Mouse (Mus musculus) neural tube, embryonic 14.5 days (tissue): ENCODE measurements around the gene Nox1. TPM values are rescaled to one million over a fixed set of nuclear protein-coding genes. Genes with fewer than 3 reads are reported as not detected.
"Not testable (repeated sequence)": the region's sequence is repeated elsewhere in the genome, so short reads cannot be mapped to it uniquely, and the experiment has no call there.

ENCODE experiments used
- ATAC-seq: fragments of 200-750 bp; cut with Nextera tagmentation; 2 replicates; pipeline ENCODE4 v1.8.0; 2017; ENCODE audit warnings: low read depth, mild to moderate bottlenecking, moderate TSS enrichment, moderate library complexity
- H3K27ac ChIP-seq: fragments of 300-500 bp; sonication (generic); 2 replicates; pipeline ENCODE4 v1.5.1; 2014; ENCODE audit warnings: low read depth, mild to moderate bottlenecking, control low read depth, low read length, moderate library complexity, mixed read lengths
- H3K27me3 ChIP-seq: fragments of 300-500 bp; sonication (generic); 2 replicates; pipeline ENCODE4 v1.6.1; 2014; ENCODE audit warnings: low read length; ENCODE audit not compliant: control insufficient read depth, insufficient read depth
- H3K36me3 ChIP-seq: fragments of 300-500 bp; sonication (generic); 2 replicates; pipeline ENCODE4 v1.6.1; 2014; ENCODE audit warnings: low read length, mixed read lengths; ENCODE audit not compliant: control insufficient read depth, insufficient read depth
- H3K4me1 ChIP-seq: fragments of 300-500 bp; sonication (generic); 2 replicates; pipeline ENCODE4 v1.6.1; 2014; ENCODE audit warnings: low read length; ENCODE audit not compliant: control insufficient read depth, insufficient read depth
- H3K4me2 ChIP-seq: fragments of 300-500 bp; sonication (generic); 2 replicates; pipeline ENCODE4 v1.6.1; 2014; ENCODE audit warnings: mild to moderate bottlenecking, low read depth, low read length, control low read depth
- H3K4me3 ChIP-seq: fragments of 300-500 bp; sonication (generic); 2 replicates; pipeline ENCODE4 v1.5.1; 2014; ENCODE audit warnings: low read depth, low read length, control low read depth, mixed read lengths
- H3K9ac ChIP-seq: fragments of 300-500 bp; sonication (generic); replicated peaks from 2 replicates; pipeline ENCODE4 v1.6.1; 2014; ENCODE audit warnings: low read depth, mild to moderate bottlenecking, control low read depth, low read length, mixed read lengths
- H3K9me3 ChIP-seq: fragments of 300-500 bp; sonication (generic); 2 replicates; pipeline ENCODE4 v1.6.1; 2016; ENCODE audit warnings: low read length; ENCODE audit not compliant: control insufficient read depth
- WGBS: fragments of 180-500 bp; shearing (Covaris S2); extraction: QIAGEN DNeasy Blood & Tissue Kit; methylation state at CpG from one replicate; pipeline ENCODE4 v1.1.7; 2014; 5-methylcytosine and 5-hydroxymethylcytosine counted together
- polyA plus RNA-seq: library from polyadenylated mRNA; unstranded; fragments of >200 nt; fragmentation: Nextera tagmentation; extraction: Ambion mirVana; gene quantifications from 2 replicates; pipeline ENCODE4 v1.2.1, GENCODE M21; 2014

Gene Nox1
- polyA plus RNA-seq, 1 experiment from 2014 or later, result 0.20 TPM

- no peak overlapping the region for H3K4me2 ChIP-seq
- H3K4me3 ChIP-seq, result no peak overlapping the region
- H3K27ac ChIP-seq, result no peak overlapping the region
- no peaks in the 10 kb centered on the region for H3K27me3 ChIP-seq
- no peaks in the 10 kb centered on the region for H3K36me3 ChIP-seq
- H3K9ac ChIP-seq, result no peak overlapping the region
- ATAC-seq, result no peak
- H3K4me1 ChIP-seq, result no peaks in the 10 kb centered on the region
- WGBS, result 84% methylated on average over 2 of the region's 2 CpGs
- H3K9me3 ChIP-seq, result no peaks in the 10 kb centered on the region
Measured at GRCm38 (mm10) chrX:134208491-134208890, 13.3 kb downstream of the Nox1 start.

DNA sequence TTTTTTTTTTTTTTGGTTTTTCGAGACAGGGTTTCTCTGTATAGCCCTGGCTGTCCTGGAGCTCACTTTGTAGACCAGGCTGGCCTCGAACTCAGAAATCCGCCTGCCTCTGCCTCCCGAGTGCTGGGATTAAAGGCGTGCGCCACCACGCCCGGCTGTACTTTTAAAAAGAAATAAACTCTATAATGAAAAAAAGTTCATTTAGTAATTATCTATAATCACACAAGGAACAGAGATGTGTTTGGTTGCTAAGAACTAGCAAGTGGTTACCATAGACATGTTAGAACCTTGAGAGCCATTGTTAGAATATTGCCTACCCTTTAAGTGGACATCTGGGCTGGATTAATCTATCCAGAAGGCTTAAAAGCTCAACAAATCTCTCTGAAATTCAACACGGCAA, 34.6 kb downstream of the Nox1 start, which contains the start of gene Arl13a:
Arl13a (plus strand) TSS at position 301 of the 400 bp plus-strand sequence.
- ATAC-seq, H3K4me3 ChIP-seq, H3K4me1 ChIP-seq, H3K9ac ChIP-seq, H3K27me3 ChIP-seq, H3K9me3 ChIP-seq, H3K4me2 ChIP-seq, H3K36me3 ChIP-seq, H3K27ac ChIP-seq: not testable (repeated sequence)
- 92% methylated on average over 8 of the region's 9 CpGs for WGBS

DNA sequence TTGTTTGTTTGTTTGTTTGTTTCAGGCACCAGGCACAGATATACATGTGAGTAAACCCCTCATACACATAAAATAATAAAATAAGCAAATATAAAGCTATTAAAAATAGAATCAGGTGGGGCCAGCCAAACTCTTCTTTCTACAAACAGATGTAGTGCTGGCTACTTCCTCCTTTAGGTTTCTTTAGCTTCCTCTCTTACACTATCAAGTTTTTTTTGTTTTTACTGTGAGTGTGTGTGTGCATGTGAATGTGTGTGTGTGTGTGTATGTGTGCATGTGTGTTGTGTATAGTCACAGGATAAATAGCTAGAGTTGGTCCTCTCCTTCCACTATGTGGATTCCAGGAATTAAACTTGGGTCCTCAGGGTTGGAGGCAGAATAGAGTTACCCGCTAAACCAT, 47.1 kb downstream of the Nox1 start:
- no peaks in the 10 kb centered on the region for H3K4me1 ChIP-seq
- 93% methylated on average over 1 of the region's 1 CpGs for WGBS
- H3K36me3 ChIP-seq, result no peaks in the 10 kb centered on the region
- no peaks in the 10 kb centered on the region for H3K27me3 ChIP-seq
- H3K4me2 ChIP-seq, result no peak overlapping the region
- no peak overlapping the region for H3K4me3 ChIP-seq
- no peak overlapping the region for H3K9ac ChIP-seq
- no peak overlapping the region for H3K27ac ChIP-seq
- no peak for ATAC-seq
- H3K9me3 ChIP-seq, result no peaks in the 10 kb centered on the region

GRCm38 (mm10) chrX:134170584-134170983, 51.2 kb downstream of the Nox1 start:
- no peak for ATAC-seq
- H3K4me3 ChIP-seq, result no peak overlapping the region
- H3K9ac ChIP-seq, result no peak overlapping the region
- no peaks in the 10 kb centered on the region for H3K9me3 ChIP-seq
- H3K27me3 ChIP-seq, result no peaks in the 10 kb centered on the region
- no peak overlapping the region for H3K4me2 ChIP-seq
- no peak overlapping the region for H3K27ac ChIP-seq
- H3K4me1 ChIP-seq, result no peaks in the 10 kb centered on the region
- H3K36me3 ChIP-seq, result no peaks in the 10 kb centered on the region
- 98% methylated on average over 1 of the region's 1 CpGs for WGBS

DNA sequence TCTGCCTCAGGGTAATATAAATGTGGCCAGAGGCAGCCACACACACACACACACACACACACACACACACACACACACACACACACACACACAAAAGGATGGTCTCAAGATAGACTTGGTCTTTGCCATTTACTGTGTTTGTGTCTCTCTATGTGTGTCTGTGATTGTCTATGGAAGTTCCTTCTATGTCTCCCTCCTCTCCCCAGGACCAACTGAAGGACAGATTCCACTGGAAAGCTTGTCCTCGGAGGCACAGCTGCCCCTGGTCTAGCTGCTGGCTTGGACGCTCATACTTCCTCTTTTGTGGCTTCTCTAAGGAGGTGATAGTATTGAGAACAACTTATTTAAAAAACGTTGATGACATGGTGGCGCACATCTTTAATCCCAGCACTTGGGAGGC, 58.3 kb downstream of the Nox1 start:
- Histone ChIP-seq H3K9ac (no peak overlapping the region), H3K27ac (no peak overlapping the region), H3K27me3 (0 out of 2 replicates have a peak, but pooled peaks cover 2% of the 10 kb centered on the region), H3K4me2 (no peak overlapping the region), H3K36me3 (no peaks in the 10 kb centered on the region), H3K4me3 (no peak overlapping the region), H3K9me3 (no peaks in the 10 kb centered on the region), H3K4me1 (no peaks in the 10 kb centered on the region)
- no peak for ATAC-seq
- WGBS, result 46% methylated on average over 4 of the region's 4 CpGs

GRCm38 (mm10) chrX:134162826-134163225, 58.9 kb downstream of the Nox1 start:
- no peaks in the 10 kb centered on the region for H3K4me1 ChIP-seq
- 0 out of 2 replicates have a peak, but pooled peaks have one; percentile 24 for ATAC-seq
- WGBS, result 24% methylated on average over 11 of the region's 11 CpGs
- no peak overlapping the region for H3K9ac ChIP-seq
- H3K9me3 ChIP-seq, result no peaks in the 10 kb centered on the region
- no peaks in the 10 kb centered on the region for H3K36me3 ChIP-seq
- peak overlapping the region; percentile 27 for H3K4me3 ChIP-seq
- H3K27me3 ChIP-seq, result 0 out of 2 replicates have a peak, but pooled peaks cover 2% of the 10 kb centered on the region
- H3K27ac ChIP-seq, result no peak overlapping the region
- peak overlapping the region; percentile 51 for H3K4me2 ChIP-seq

DNA sequence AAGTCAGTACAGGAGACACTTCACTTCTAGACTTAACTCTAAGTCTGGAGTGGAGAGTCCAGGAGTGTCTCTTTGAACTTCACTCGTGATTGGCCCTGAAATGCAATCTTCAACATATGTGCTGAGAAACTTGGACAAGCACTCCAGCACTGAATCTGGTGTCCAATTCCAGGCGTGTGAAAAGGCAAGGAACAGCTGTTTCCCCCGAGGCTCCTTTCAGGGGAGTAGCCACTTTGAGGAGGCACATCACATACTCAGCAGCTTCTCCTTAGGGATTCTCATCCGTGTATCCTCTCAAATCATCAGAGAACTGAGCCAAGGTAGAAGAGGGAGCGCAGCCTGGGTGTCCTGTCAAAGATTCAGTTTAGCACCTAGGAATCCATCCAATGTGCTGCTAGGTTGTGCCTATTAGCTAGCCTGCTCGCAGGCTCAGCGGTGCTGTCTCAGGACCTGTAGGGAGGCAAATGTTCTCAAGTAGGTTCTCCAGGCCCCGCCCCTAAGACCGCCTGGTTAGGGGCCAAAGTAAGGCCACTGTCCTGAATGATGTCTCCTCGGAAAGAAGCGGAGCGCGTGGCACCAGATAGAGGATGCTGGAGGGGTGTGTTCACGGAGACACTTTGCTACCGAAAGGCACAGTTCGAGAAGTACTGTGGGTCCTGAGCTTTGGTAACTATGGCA, 59.6 kb downstream of the Nox1 start, which contains the start of gene Xkrx:
Xkrx (minus strand) TSS at position 34 of the 678 bp plus-strand sequence.
- ATAC-seq, result peak; percentile 31; the same call in 1 of the 2 replicates
- Histone ChIP-seq H3K4me3 (peak within 1 kb of the TSS; percentile 27), H3K27ac (no peak within 1 kb of the TSS), H3K9me3 (no peaks in the 10 kb centered on the region), H3K4me2 (peak within 1 kb of the TSS; percentile 51), H3K36me3 (no peaks in the 10 kb centered on the region), H3K27me3 (0 out of 2 replicates have a peak, but pooled peaks cover 2% of the 10 kb centered on the region), H3K9ac (no peak within 1 kb of the TSS), H3K4me1 (no peaks in the 10 kb centered on the region)
- 32% methylated on average over 16 of the region's 16 CpGs for whole genome bisulfite sequencing

DNA sequence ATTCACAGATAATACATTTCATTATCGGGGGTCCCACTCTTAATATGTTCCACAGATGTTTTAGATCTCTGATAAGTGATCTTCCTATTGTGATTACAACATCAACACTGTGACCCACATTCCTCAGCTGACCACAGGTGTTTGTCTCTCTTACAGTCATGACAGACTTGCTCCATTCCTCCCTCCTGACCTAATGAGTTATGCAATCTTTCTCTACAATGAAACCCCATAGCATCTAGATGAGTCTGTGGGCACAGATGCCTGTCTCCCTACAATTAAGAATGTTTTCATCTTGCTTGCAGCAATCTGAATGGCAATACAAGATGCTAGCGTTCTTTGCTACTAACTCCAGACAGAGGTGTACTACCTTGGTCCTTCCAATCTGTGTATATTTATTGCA, 61.3 kb downstream of the Nox1 start:
- H3K4me2 ChIP-seq, result no peak overlapping the region
- no peak for ATAC-seq
- 0 out of 2 replicates have a peak, but pooled peaks cover 2% of the 10 kb centered on the region for H3K27me3 ChIP-seq
- no peaks in the 10 kb centered on the region for H3K9me3 ChIP-seq
- 92% methylated on average over 2 of the region's 2 CpGs for whole genome bisulfite sequencing
- no peak overlapping the region for H3K27ac ChIP-seq
- H3K36me3 ChIP-seq, result no peaks in the 10 kb centered on the region
- H3K9ac ChIP-seq, result no peak overlapping the region
- no peaks in the 10 kb centered on the region for H3K4me1 ChIP-seq
- no peak overlapping the region for H3K4me3 ChIP-seq

DNA sequence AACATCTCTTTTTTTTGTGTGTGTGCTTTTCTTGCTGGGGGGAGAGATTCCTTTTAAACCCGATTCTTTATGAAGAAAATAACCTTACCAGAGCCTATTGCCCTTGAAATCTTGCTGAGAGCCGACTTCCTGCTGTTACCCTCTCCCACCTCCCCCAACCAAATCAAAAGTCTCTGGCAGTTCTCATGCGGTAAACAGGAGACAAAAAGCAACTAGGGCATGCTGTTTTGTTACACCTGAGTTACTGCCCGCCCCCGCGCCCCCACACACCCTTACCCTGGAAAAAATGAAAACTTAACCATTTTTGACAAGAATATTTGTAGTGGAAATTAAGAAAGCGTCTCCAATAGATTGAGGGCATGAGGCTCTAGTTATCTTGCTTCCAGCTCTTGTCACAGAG, 63.6 kb downstream of the Nox1 start:
- H3K4me1 ChIP-seq, result no peaks in the 10 kb centered on the region
- no peak for ATAC-seq
- no peaks in the 10 kb centered on the region for H3K9me3 ChIP-seq
- H3K9ac ChIP-seq, result no peak overlapping the region
- no peak overlapping the region for H3K4me2 ChIP-seq
- no peak overlapping the region for H3K4me3 ChIP-seq
- 0 out of 2 replicates have a peak, but pooled peaks cover 2% of the 10 kb centered on the region for H3K27me3 ChIP-seq
- 35% methylated on average over 7 of the region's 7 CpGs for WGBS
- H3K27ac ChIP-seq, result no peak overlapping the region
- H3K36me3 ChIP-seq, result no peaks in the 10 kb centered on the region
